Mouse (Mus musculus) midbrain, embryonic 14.5 days (tissue): ENCODE results near the gene Ube2e1. TPM values are rescaled to one million over a fixed set of nuclear protein-coding genes. Genes with fewer than 3 reads are reported as not detected.

Experiments used
- ATAC-seq: fragments of 200-750 bp; cut with Nextera tagmentation; 2 replicates; pipeline ENCODE4 v1.8.0; 2017; ENCODE audit warnings: moderate number of reproducible peaks, moderate library complexity; ENCODE audit not compliant: low FRiP score, low TSS enrichment
- DNase-seq: peaks from one replicate; pipeline ENCODE4 v3.0.0-alpha.2; 2015
- H3K27ac ChIP-seq: fragments of 300-500 bp; sonication (generic); replicated peaks from 2 replicates; pipeline ENCODE4 v1.5.1; 2014; ENCODE audit warnings: mild to moderate bottlenecking, low read depth, low read length, moderate library complexity
- H3K27me3 ChIP-seq: fragments of 300-500 bp; sonication (generic); 2 replicates; pipeline ENCODE4 v1.6.1; 2014; ENCODE audit warnings: low read length, control low read depth, mixed read lengths; ENCODE audit not compliant: control insufficient read depth, insufficient read depth
- H3K36me3 ChIP-seq: fragments of 300-500 bp; sonication (generic); 2 replicates; pipeline ENCODE4 v1.6.1; 2014; ENCODE audit warnings: low read length, control low read depth; ENCODE audit not compliant: control insufficient read depth, insufficient read depth
- H3K4me1 ChIP-seq: fragments of 300-500 bp; sonication (generic); 2 replicates; pipeline ENCODE4 v1.6.1; 2014; ENCODE audit warnings: mild to moderate bottlenecking, antibody characterized with exemption, low read length, control low read depth; ENCODE audit not compliant: control insufficient read depth, insufficient read depth
- H3K4me2 ChIP-seq: fragments of 300-500 bp; sonication (generic); 2 replicates; pipeline ENCODE4 v1.6.1; 2014; ENCODE audit warnings: mild to moderate bottlenecking, low read length, moderate library complexity
- H3K4me3 ChIP-seq: fragments of 300-500 bp; sonication (generic); replicated peaks from 2 replicates; pipeline ENCODE4 v1.5.1; 2014; ENCODE audit warnings: low read depth, low read length
- H3K9ac ChIP-seq: fragments of 300-500 bp; sonication (generic); replicated peaks from 2 replicates; pipeline ENCODE4 v1.6.1; 2014; ENCODE audit warnings: mild to moderate bottlenecking, low read length, moderate library complexity
- H3K9me3 ChIP-seq: fragments of 300-500 bp; sonication (generic); 2 replicates; pipeline ENCODE4 v1.6.1; 2016; ENCODE audit warnings: low read length, control low read depth, mixed read lengths; ENCODE audit not compliant: control insufficient read depth
- WGBS: fragments of 180-500 bp; shearing (Covaris S2); extraction: QIAGEN DNeasy Blood & Tissue Kit; methylation state at CpG from one replicate; pipeline ENCODE4 v1.1.7; 2014; 5-methylcytosine and 5-hydroxymethylcytosine counted together
- polyA plus RNA-seq: library from polyadenylated mRNA; unstranded; fragments of >200 nt; fragmentation: Nextera tagmentation; extraction: Ambion mirVana; gene quantifications from 2 replicates; pipeline ENCODE4 v1.2.1, GENCODE M21; 2014

Gene Ube2e1
- polyA plus RNA-seq, 1 experiment from 2014 or later = 83.0 TPM

GRCm38 (mm10) chr14:18341088-18341487, 9.4 kb upstream of the Ube2e1 start:
- H3K27ac ChIP-seq = no peak overlapping the region
- WGBS = 85% methylated on average over 3 of the region's 3 CpGs
- H3K9ac ChIP-seq = no peak overlapping the region
- no peak for DNase-seq
- no peaks in the 10 kb centered on the region for H3K27me3 ChIP-seq
- no peak overlapping the region for H3K4me3 ChIP-seq
- H3K4me1 ChIP-seq = no peaks in the 10 kb centered on the region
- no peaks in the 10 kb centered on the region for H3K9me3 ChIP-seq
- H3K4me2 ChIP-seq = no peak overlapping the region
- H3K36me3 ChIP-seq = no peaks in the 10 kb centered on the region
- no peak for ATAC-seq

- no peak for ATAC-seq
- Histone ChIP-seq H3K4me2 (no peak overlapping the region), H3K4me1 (no peaks in the 10 kb centered on the region), H3K27ac (no peak overlapping the region), H3K36me3 (no peaks in the 10 kb centered on the region), H3K9ac (no peak overlapping the region), H3K27me3 (no peaks in the 10 kb centered on the region), H3K4me3 (no peak overlapping the region), H3K9me3 (no peaks in the 10 kb centered on the region)
- DNase-seq = no peak
These were observed 4.4 kb upstream of the Ube2e1 start for GRCm38 (mm10) chr14:18336106-18336505.

- peak overlapping the region; percentile 98 for H3K9ac ChIP-seq
- no peaks in the 10 kb centered on the region for H3K9me3 ChIP-seq
- peak overlapping the region; percentile 51 for H3K4me2 ChIP-seq
- under 1% methylated on average over 85 of the region's 99 CpGs for WGBS
- H3K36me3 ChIP-seq = peaks cover 8% of the 10 kb centered on the region; the same call in 1 of the 2 replicates
- H3K27ac ChIP-seq = peak overlapping the region; percentile 87
- H3K4me3 ChIP-seq = peak overlapping the region; percentile 89
- ATAC-seq (peak; percentile 59), DNase-seq (peak; percentile 65)
- no peaks in the 10 kb centered on the region for H3K27me3 ChIP-seq
- H3K4me1 ChIP-seq = peaks cover 29% of the 10 kb centered on the region
These were observed 618 bp downstream of the Ube2e1 start for GRCm38 (mm10) chr14:18330789-18331692.

GRCm38 (mm10) chr14:18326968-18327672, 4.5 kb downstream of the Ube2e1 start:
- DNase-seq = peak; percentile 73

GRCm38 (mm10) chr14:18317457-18318411, 13.9 kb downstream of the Ube2e1 start:
- no peak for ATAC-seq
- no peaks in the 10 kb centered on the region for H3K36me3 ChIP-seq
- no peak overlapping the region for H3K27ac ChIP-seq
- no peaks in the 10 kb centered on the region for H3K4me1 ChIP-seq
- no peak overlapping the region for H3K4me2 ChIP-seq
- 85% methylated on average over 11 of the region's 11 CpGs for whole genome bisulfite sequencing
- H3K9ac ChIP-seq = no peak overlapping the region
- DNase-seq = no peak
- no peak overlapping the region for H3K4me3 ChIP-seq
- H3K9me3 ChIP-seq = no peaks in the 10 kb centered on the region
- no peaks in the 10 kb centered on the region for H3K27me3 ChIP-seq

More at GRCm38 (mm10) chr14:18326968-18327672, 4.5 kb downstream of the Ube2e1 start:
- peaks cover 12% of the 10 kb centered on the region; the same call in 1 of the 2 replicates for H3K36me3 ChIP-seq
- peak overlapping the region; percentile 67 for H3K9ac ChIP-seq
- peaks cover 31% of the 10 kb centered on the region for H3K4me1 ChIP-seq
- peak; percentile 26; the same call in 1 of the 2 replicates for ATAC-seq
- WGBS = 3% methylated on average over 37 of the region's 37 CpGs
- peak overlapping the region; percentile 63 for H3K27ac ChIP-seq
- H3K9me3 ChIP-seq = no peaks in the 10 kb centered on the region
- H3K4me3 ChIP-seq = peak overlapping the region; percentile 47
- H3K27me3 ChIP-seq = no peaks in the 10 kb centered on the region
- H3K4me2 ChIP-seq = peak overlapping the region; percentile 79

- H3K4me2 ChIP-seq = no peak overlapping the region
- 94% methylated on average over 5 of the region's 5 CpGs for WGBS
- H3K4me1 ChIP-seq = no peaks in the 10 kb centered on the region
- ATAC-seq (no peak), DNase-seq (no peak)
- no peak overlapping the region for H3K4me3 ChIP-seq
- no peaks in the 10 kb centered on the region for H3K27me3 ChIP-seq
- H3K27ac ChIP-seq = no peak overlapping the region
- H3K9me3 ChIP-seq = no peaks in the 10 kb centered on the region
- H3K36me3 ChIP-seq = no peaks in the 10 kb centered on the region; the same call in 1 of the 2 replicates
- no peak overlapping the region for H3K9ac ChIP-seq
These were observed 27.5 kb downstream of the Ube2e1 start for GRCm38 (mm10) chr14:18304165-18304564.

- WGBS = 85% methylated on average over 4 of the region's 4 CpGs
- no peaks in the 10 kb centered on the region for H3K4me1 ChIP-seq
- DNase-seq = no peak
- no peak for ATAC-seq
- H3K36me3 ChIP-seq = peaks cover 4% of the 10 kb centered on the region
- H3K9ac ChIP-seq = no peak overlapping the region
- no peaks in the 10 kb centered on the region for H3K9me3 ChIP-seq
- no peak overlapping the region for H3K27ac ChIP-seq
- no peak overlapping the region for H3K4me3 ChIP-seq
- H3K27me3 ChIP-seq = no peaks in the 10 kb centered on the region
- H3K4me2 ChIP-seq = no peak overlapping the region
These were observed 28.4 kb downstream of the Ube2e1 start for GRCm38 (mm10) chr14:18303262-18303661.

GRCm38 (mm10) chr14:18302750-18303149, 28.9 kb downstream of the Ube2e1 start:
- ATAC-seq = no peak
- Histone ChIP-seq H3K27ac (no peak overlapping the region), H3K4me2 (no peak overlapping the region), H3K9ac (no peak overlapping the region), H3K4me3 (no peak overlapping the region), H3K4me1 (no peaks in the 10 kb centered on the region), H3K27me3 (no peaks in the 10 kb centered on the region), H3K9me3 (no peaks in the 10 kb centered on the region), H3K36me3 (peaks cover 4% of the 10 kb centered on the region)
- DNase-seq = no peak
- WGBS = 77% methylated on average over 3 of the region's 3 CpGs
